Mouse (Mus musculus) right cerebral cortex, postnatal 25 days (tissue): ENCODE measurements at regions not wholly inside any gene's neighbourhood (a gene's known extent, or its start where the extent isn't known, plus 50 kb on each side); places are given as distances from the start of the nearest gene placed in this dataset.

Experiments used
- DNase-seq: peaks from one replicate; pipeline ENCODE4 v3.0.0; 2022

DNA sequence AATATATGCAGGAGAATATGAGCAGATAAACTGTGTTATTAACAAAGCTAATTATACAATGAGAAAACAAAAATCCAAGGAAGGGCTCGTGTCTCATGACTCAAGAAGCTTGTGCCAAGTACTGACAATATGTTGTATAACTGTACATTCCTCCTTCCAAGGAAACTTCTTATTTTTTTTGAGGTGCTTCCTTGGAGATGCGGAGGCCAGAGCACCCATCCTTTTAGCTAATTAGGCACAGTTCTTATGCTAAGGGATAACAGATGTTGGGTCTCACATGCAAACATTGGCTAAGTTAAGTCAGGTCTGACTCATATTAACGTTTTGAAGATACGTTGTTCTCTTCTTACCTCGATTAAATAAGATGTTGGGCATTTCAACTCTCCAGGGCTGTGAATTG, 426.1 kb downstream of the Adra2a start:
- DNase-seq: no peak

DNA sequence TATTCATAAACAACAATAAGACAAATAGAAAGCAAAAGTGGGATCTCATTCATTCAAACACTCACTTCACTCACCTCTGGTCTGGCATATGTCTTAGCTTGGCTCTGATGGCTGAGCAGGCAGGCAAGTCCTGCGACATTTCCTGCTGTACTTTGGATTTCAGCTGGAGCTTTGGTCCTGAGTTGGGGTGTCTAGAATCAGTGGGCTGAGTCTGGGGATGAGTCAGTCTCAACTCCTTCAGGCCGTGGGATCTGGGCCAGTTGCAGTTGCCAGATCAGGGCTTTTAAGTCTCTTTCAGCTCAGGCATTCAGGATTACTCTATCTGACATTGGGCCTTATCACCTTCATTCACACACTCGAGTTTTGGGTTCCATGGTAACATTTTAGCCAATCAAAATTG, 454.1 kb downstream of the Adra2a start:
- peak; percentile 6 for DNase-seq

DNA sequence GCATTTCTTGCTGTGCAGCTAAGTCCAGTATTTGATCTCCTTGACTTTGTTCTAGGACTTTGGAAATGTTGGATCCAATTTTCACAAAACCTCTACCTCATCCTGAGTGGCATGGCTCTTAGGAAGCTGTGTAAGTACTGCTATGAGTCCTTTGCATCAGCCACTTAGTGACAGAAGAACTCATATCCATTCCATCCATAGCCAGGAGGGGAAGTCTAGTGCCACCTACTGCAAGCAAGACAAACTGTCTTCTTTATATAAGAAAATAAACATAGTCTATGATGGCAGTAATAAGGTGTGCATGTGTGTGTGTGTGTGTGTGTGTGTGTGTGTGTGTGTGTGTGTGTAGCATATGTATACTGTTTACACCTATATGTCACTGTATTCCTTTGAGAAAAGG, 489.9 kb downstream of the Adra2a start:
- no peak for DNase-seq

DNA sequence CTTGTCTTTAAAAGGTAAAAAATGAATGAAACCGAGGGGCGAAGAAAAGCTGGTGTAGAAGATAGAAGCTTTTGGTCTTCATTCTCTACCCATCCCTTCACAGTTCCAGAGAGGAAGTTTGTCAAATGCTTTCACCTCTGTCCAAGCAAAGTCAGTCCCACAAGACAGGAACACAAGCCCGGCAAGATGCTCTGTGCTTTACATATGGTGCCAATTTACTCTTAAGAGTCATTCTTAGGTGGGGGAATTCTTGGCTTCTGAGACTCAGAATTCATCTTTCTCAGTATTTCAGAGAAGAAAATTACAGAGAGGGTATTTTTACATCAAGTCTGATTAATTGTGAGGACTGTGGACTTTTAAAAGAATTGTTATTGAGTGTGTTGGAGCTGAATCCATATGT, 511.4 kb downstream of the Adra2a start:
- DNase-seq: no peak

DNA sequence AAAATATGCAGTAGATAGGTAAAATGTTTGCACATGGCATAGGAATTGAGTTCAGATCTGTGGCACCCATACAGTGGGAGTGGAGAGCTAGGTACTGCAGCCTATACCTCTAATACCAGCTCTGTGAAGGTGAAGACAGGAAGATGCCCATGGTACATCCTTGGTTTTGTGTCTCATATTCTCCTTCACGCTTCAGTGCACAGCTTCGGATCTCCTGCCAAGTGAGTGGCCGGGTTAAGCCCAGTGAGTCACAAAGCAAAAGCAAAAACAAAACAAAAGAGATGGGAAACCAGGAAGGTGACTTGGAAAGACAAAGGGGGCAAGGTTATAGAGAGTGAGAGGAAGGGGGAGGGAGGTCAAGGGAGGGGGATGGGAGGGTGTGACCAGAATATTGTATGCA, 514.0 kb downstream of the Adra2a start:
- no peak for DNase-seq

- no peak for DNase-seq
Observed at GRCm38 (mm10) chr19:54583574-54583973, 539.6 kb downstream of the Adra2a start.

GRCm38 (mm10) chr19:54584687-54585237, 540.8 kb downstream of the Adra2a start:
- no peak for DNase-seq

DNA sequence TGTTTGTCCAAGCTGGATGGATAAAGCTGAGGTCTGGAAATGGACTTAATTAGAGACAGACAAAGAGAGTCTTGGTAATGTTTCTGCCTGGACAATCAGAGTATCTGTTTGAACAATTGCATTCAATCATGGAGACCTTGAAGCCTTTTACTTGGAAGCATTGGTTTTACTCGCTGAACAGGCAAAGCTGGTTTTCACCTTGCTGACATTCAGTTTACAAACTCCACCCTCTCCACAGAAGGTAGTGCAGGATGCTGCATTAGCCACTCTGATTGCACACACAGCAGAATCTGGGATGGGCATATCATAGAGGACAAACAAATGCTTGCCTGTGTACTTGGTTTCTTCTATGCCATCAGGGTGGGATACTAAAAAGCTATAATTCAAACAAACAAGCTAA, 541.4 kb downstream of the Adra2a start:
- no peak for DNase-seq

GRCm38 (mm10) chr19:54603345-54603744, 523.7 kb downstream of the Gpam start:
- DNase-seq: no peak

GRCm38 (mm10) chr19:54605346-54605745, 521.7 kb downstream of the Gpam start:
- DNase-seq: no peak

DNA sequence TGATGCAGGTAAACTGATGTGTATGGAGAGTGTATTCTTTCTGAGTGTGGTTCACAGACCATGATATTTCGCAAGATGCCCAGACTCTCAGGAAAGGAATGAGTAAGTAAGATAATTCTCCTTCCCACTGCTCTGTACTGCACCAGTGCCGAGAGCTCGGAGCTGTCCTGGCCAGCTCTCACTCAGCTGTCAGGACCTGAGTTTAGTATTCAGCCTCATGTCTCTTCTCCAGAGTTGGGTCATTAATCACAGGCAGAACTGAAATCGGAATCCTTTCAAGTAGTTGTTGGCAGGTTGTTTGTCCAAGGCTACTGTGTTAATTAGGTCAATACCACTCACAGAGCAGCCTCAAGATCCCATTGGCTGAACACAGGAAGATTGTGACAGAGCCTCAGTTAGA, 510.1 kb downstream of the Gpam start:
- DNase-seq: no peak
